Comparison of ENCODE assay signal across 12 mouse cellular contexts in the genomic region with DNA sequence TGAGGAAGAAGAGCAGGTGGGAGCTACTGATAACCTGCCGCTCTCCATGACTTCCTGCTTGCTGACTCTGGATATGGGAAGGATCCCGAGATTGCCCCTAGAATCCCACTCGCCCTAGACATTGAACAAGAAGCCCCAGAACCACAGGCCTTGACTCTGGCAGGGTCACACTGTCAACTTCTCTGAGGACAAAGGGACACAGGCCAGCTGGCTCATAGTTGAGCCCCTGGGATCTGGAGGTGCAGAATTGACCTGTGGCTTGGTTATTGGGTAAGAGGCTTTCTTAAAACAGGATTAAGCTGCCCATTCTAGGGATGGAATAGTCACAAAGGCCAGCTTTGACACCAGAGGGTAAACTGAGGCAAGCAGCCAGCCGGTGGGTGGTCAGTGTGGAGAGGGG.
"Had no signal": no experiment of that assay in that cellular context is flagged by ENCODE, and none has a peak within 500 bp of the region (broad histone marks: within the 10 kb centered on the region; RNA-seq: fewer than 3 reads in every experiment).

No protein-coding gene starts in this region.

- DNase-seq: left cerebral cortex, postnatal 4 days; liver; liver, embryonic 13.5 days; liver, postnatal 0 days; lung, adult 18-20 months; lung, adult 2 months; lung, embryonic 14.5 days; lung, postnatal 10 days; lung, postnatal 14 days; lung, postnatal 36 days; lung, postnatal 4 days; midbrain, embryonic 14.5 days had no signal
